Mouse (Mus musculus): ENCODE data around the gene Fut8. TPM values are rescaled to one million over a fixed set of nuclear protein-coding genes. Genes with fewer than 3 reads are reported as not detected.
"Not testable (repeated sequence)": the region's sequence is repeated elsewhere in the genome, so short reads cannot be mapped to it uniquely, and the experiment has no call there.

The Fut8 gene
- total RNA-seq, 2 experiments from 2014 or later = 84.2 to 85.1 TPM

GRCm38 (mm10) chr12:77491478-77491877, 253.6 kb downstream of the Fut8 start:
- DNase-seq (ENCODE audit: low spot score in 2 of 2) = peak; percentile 24 to 85

GRCm38 (mm10) chr12:77495781-77496180, 257.9 kb downstream of the Fut8 start:
- no peak for DNase-seq (ENCODE audit: low spot score in 2 of 2)

- DNase-seq (ENCODE audit: low spot score in 2 of 2) = no peak
Measured at GRCm38 (mm10) chr12:77498153-77498552, 260.2 kb downstream of the Fut8 start.

GRCm38 (mm10) chr12:77500439-77501055, 262.6 kb downstream of the Fut8 start:
- DNase-seq (ENCODE audit: low spot score in 2 of 2) = no peak

DNA sequence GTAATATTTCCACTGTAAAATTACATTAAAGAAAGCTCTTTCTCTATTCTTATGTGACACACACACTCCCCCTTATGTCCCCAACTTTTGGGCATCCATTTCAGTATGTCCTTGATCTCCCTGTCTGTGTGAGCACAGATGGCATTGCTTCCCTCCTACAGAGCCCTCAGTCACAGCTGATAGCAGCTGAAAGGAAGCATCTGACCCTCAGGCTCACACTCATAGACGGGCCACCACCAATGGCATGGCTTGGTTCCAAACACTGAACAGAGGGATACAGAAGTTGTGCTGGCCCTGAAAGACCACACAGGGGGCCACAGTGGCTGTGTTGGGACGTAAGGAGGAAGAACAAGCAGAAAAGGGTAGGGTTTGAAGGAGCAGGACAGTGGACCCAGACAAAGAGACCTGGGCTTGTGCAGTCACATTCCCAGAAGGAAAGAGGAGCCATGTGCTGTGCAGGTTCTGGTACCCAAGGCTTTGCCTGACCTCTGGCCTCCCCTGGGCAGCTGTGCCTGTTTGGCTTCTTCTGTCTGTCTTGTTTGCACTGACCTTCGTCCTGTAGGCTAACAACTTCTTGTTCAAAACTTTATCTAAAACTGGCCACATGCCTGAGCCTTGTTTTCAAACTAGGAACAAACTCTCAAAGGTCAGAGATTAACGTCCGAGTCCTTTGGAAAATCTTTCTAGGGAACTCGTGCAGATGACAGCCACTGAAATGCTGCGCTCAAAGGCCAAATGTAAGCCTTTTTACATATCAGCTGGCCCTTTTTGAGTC, 263.7 kb downstream of the Fut8 start:
- no peak for DNase-seq (ENCODE audit: low spot score in 2 of 2)

- DNase-seq (ENCODE audit: low spot score in 2 of 2) = no peak
Measured at GRCm38 (mm10) chr12:77502243-77502642, 264.3 kb downstream of the Fut8 start.

DNA sequence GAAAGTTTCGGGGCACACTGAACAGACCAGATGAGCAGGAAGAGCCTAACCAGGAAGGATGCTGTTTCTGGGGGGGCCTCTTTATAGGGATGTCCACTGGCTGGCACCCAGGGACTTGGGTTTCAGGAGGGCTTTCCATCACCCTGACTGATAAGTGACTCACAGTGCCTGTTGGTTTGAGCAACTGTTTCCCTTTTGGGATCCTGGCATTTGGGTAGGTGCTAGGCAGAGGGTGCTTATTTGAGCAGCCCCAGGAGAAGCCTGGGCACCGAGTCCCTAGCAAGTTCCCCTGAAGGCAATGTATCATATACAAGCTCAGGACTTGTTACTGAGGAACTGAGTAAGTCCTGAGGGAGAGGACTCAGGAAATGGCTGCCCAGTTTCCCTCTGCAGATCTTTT, 267.5 kb downstream of the Fut8 start:
- no peak for DNase-seq (ENCODE audit: low spot score in 2 of 2)

DNA sequence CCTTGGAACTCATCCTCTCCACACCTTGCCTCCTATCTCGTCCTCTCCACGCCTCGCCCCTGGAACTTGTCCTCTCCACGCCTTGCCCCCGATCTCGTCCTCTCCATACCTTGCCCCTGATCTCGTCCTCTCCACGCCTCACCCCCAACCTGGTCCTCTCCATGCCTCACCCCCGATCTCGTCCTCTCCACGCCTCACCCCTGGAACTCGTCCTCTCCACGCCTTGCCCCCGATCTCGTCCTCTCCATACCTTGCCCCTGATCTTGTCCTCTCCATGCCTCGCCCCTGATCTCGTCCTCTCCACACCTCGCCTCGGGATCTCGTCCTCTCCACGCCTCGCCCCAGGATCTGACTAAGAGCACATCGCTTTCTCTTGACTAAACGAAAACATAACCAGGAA, 269.8 kb downstream of the Fut8 start:
- DNase-seq (ENCODE audit: low spot score in 2 of 2) = no peak

DNA sequence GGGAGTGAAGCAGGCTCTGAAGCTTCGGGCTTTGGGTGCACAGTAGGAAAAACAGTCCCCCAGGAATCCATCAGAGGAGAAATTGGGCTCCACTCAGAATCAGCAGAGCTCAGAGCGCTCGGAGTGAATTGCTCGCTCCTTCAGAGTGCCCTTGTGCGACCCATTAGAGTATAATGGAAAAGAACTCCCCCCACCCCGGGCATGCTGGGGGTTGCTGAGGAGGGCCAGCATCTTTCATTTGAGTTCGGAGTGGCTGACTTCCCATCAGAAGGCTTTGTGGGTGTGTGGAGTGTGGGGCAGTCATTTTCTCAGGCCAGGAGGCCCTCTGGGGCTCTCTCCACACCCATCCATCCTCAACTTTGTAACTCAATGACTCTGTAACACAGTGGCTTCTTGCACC, 272.8 kb downstream of the Fut8 start:
- peak in 1 of 2 experiments; percentile 0 for DNase-seq (ENCODE audit: low spot score in 2 of 2)

DNA sequence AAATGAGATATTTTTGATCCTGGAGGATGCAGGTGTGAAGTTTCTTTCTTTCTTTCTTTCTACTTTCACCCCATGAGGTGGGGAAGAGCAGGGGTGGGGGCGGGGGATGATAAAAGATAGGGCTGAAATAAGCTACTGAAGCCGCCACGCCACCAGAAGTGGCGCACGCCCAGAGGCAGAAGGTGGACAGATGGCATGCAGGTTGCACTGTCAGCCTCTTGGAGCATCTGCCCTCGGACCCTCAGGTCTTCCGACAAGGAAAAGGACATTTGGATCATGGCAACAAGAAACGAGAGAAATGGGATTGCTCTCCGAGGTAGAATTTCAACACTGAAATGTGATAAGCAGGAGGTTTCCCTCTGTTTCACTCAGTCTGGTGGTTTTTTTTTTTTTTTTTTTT, 273.3 kb downstream of the Fut8 start:
- DNase-seq (ENCODE audit: low spot score in 2 of 2) = no peak

DNA sequence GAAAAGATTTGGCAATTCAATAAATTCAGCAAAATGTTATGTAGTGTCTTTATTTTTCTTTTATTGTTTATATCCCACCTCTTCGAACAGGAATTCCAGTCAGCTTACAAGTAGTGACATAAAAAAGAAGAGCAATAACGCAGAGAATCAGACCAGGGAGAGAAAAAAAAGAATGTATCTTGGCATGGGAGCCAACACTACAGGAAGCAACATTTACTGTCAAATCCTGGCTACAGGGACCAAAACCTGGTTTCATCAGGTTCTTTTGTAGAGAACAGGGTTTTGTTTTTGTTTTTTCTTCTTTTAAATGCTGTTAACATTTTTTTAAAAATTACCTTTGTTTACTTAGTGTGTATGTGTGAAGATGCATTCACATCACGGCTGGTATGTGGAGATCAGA, 273.7 kb downstream of the Fut8 start:
- no peak for DNase-seq (ENCODE audit: low spot score in 2 of 2)

GRCm38 (mm10) chr12:77516805-77517204, 278.9 kb downstream of the Fut8 start:
- no peak for DNase-seq (ENCODE audit: low spot score in 2 of 2)

GRCm38 (mm10) chr12:77517691-77518090, 279.8 kb downstream of the Fut8 start:
- DNase-seq (ENCODE audit: low spot score in 2 of 2) = no peak

DNA sequence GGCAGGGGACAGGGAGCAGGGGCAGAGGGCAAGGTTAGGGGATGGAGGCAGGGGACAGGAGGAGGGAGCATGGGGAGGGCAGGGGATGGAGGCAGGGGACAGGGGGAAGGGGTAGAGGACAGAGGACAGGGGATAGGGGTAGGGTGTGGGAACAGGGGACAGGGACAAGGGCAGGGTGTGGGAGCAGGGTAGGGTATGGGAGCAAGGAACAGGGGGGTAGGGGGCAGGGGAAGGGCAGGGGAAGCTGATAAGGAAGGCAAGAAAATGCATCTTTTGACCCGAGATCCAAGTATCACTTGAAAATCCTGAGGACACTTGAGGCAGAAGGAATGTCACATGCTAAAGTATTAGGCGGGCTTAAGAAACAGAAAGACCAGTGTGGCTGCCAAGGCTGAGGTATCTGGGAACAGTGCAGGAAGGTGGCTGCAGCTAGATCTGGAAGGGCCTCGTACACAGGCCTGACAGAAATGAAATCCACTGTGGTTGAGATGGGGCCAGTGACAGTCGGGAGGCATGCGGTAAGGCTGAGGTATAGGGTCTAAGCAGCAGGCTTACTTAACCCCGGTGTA, 281.7 kb downstream of the Fut8 start:
- no peak for DNase-seq (ENCODE audit: low spot score in 2 of 2)

DNA sequence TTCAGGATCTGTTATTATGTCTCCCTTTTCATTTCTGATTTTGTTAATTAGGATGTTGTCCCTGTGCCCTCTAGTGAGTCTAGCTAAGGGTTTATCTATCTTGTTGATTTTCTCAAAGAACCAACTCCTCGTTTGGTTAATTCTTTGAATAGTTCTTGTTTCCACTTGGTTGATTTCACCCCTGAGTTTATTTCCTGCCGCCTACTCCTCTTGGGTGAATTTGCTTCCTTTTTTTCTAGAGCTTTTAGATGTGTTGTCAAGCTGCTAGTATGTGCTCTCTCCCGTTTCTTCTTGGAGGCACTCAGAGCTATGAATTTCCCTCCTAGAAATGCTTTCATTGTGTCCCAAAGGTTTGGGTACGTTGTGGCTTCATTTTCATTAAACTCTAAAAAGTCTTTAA, 286.1 kb downstream of the Fut8 start:
- not testable (repeated sequence) for DNase-seq (ENCODE audit: low spot score in 2 of 2)
